Mouse (Mus musculus): ENCODE measurements around the gene Slc30a9. TPM values are rescaled to one million over a fixed set of nuclear protein-coding genes. Genes with fewer than 3 reads are reported as not detected.

Slc30a9 gene
- 100 to 1,000 TPM; 132 to 138 TPM for total RNA-seq (2021)
- polyA plus RNA-seq (2012; rRNA removed): 31.6 and 32.5 TPM in 2 replicates
- long read RNA-seq, full-length matches to known transcripts: 99 of 112 reads
- long read RNA-seq, partial matches to known transcripts: 3 of 112 reads
- long read RNA-seq, other reads (novel, unspliced or antisense): 10 of 112 reads

GRCm38 (mm10) chr5:67306698-67307521 is at the start of gene Slc30a9:
TSS of gene Slc30a9 (plus strand) at chr5:67306955.
- peak; percentile 96 for DNase-seq

- no peak for DNase-seq
These were observed 48.3 kb upstream of the Slc30a9 start for GRCm38 (mm10) chr5:67258473-67258872.

DNA sequence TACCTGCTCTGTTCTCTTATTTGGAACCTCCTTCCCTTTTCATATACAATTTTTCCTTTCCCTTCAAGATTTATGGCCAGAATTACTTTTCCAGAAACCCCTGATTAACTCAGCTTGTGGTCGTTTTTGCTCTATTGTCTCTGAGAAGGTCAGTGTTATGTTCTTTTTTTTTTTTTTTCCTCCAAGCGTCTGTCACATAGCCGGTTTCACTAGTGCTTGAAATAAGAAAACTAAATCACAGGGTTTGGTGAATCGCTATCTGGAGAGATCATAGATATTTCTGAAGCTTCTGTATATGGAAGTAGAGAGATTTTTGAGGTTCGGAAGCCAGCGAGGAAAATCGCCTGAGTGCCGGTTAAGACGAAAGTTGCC is 46.6 kb upstream of the Slc30a9 start:
- DNase-seq: no peak

- DNase-seq: peak; percentile 97
These were observed 46.0 kb upstream of the Slc30a9 start, which contains the start of gene Tmem33 for GRCm38 (mm10) chr5:67260531-67261371. TSS of gene Tmem33 (plus strand) at chr5:67260565.

DNA sequence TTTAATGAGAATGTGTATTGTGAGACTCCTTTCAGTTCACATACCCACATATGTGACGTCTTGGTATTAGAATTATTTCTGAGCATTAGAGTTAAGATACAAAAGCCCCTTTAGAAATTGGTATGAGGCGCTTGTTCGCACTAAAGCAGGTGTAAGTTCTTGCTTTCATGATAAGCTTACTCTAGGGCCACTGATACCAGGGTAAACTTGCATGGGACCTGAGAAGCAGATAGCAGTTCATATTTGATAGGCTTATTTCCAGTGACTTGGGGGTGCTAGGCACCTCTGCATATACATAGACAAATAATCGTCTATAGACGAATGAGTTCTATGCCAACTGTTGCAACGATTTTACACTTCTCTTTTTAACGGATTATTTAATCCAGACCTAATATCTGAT is 43.8 kb upstream of the Slc30a9 start:
- DNase-seq: no peak

DNA sequence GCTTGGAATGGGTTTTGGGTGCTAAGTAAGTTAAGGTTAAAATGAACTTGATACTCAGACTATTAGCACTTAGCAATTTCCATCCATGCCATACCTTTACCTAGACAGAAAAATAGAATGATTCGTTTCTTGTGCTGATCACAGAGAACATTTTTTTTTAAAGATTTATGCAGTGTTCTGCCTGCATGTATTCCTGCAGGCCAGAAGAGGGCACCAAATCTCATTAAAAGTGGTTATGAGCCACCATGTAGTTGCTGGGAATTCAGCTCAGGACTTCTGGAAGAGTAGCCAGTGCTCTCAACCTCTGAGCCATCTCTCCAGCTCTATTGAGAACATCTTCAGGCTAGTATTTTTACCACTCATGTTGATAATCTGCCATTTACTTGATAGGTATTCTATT is 40.6 kb upstream of the Slc30a9 start:
- no peak for DNase-seq

GRCm38 (mm10) chr5:67269309-67269708 is 37.4 kb upstream of the Slc30a9 start:
- no peak for DNase-seq

GRCm38 (mm10) chr5:67279407-67279806 is 27.3 kb upstream of the Slc30a9 start:
- no peak for DNase-seq

- DNase-seq: no peak
These were observed 26.9 kb upstream of the Slc30a9 start for GRCm38 (mm10) chr5:67279840-67280239.

GRCm38 (mm10) chr5:67280400-67280799 is 26.4 kb upstream of the Slc30a9 start:
- no peak for DNase-seq

DNA sequence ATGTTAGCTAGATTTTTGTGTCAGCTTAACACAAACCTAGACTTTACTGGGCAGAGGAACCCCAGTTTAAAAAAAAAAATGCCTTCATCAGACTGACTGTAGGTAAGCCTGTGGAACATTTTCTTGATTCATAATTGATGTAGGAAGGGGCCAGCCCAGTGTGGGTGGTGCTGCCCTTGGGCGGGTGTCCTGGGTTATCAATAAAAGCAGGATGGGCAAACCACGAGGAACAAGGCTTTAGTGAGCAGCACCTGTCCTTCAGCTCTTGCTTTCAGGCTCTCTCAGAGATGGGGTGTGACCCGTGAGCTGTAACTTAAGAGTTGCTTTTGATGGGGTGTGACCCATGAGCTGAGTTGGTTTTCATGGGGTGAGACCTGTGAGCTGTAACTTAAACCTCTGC is 11.7 kb upstream of the Slc30a9 start:
- DNase-seq: no peak

DNA sequence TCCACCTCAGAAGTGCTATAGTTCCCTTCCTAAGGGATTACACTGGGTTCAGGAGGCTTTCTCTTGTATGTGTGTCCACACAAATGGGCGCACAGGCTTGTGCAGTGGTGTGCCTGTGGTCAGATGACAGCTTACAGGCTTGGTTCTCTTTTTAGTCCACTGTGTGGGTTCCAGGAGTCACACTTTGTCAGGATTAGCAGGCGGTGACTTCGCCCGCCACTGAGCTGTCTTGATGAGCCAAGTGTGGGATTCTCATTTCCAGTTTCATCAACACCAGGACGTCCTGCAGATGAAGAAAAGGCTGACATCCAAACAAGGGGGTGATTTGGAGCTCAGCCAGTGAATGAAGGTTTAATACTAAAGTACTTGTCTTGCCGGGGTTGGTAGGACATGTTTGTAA is 11.1 kb upstream of the Slc30a9 start:
- no peak for DNase-seq

DNA sequence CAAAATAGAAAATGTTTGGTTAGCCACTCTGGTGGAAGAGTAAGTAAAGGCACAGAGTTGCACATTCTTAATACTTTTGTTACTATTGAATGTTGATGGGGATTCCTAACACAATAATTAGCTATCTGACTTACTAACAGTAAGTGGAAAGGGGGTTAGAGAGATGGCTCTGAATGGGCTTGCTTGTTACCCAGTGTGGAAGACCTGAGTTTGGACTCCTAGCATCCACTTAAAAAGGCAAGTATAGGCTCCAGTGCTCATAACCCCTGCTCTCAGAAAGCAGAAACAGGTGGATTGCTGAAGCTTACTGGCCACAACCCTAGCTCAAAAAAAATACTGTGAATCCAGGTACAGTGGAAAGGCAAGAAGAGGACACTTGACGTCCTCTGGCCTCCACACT is 10.6 kb upstream of the Slc30a9 start:
- no peak for DNase-seq

GRCm38 (mm10) chr5:67297026-67297813 is 9.5 kb upstream of the Slc30a9 start:
- peak; percentile 45 for DNase-seq

DNA sequence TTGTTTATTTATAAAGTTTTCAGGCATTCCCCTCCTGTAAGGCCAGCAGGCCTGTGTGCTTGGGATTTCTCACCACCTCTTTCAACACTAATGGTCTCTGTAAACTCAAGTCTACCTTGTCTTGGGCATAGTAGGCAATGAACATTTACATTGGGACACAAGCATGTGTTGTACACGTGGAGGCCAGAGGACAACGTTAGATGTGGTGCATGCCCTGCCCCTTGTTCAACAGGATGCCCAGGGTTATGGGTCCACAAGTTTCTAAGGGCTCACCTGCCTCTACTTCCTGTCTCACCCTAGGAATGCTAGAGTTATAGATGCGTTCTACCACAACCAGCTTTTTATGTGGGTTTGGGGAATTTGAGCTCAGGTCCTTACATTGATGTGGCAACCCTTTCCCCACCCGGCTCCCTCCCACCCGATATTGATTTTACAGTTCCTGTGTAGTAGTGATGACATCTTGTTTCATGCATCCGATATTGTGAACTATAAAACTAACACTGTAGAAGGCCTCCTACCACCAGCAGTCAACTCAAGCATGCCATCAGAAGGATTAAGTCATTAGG is 6.8 kb upstream of the Slc30a9 start:
- DNase-seq: no peak

DNA sequence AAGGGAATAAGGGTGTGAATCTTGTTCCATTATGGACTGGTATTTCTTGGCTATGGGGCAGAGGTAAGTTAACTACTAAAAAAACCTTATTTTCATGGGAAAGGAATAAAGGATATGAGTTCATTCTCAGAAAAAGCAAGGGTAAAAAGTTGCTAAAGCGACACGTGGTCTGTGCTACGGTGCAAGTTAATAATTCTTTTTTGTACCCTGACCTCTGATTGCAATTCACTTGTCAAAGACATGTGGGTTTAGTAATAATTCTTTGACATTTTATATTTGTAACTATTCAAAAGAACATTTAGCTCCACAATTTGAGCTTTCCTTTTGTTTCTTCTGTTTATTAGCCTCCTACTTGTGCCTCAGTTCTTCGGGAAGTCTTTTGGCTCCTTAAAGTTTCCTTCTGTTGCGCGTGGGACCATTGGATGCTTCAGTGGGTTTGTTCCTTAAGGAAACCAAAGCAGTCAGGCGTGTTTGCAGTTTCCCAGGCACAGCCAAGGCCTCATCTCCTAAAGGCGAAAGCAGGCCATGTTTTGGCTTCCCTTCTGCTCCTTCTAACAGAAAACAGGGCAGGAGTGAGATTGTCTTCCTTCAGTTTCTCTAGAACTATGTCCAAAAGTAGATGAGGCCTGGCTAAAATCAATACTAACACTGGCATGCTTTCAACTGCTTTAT is 5.7 kb upstream of the Slc30a9 start:
- DNase-seq: no peak

DNA sequence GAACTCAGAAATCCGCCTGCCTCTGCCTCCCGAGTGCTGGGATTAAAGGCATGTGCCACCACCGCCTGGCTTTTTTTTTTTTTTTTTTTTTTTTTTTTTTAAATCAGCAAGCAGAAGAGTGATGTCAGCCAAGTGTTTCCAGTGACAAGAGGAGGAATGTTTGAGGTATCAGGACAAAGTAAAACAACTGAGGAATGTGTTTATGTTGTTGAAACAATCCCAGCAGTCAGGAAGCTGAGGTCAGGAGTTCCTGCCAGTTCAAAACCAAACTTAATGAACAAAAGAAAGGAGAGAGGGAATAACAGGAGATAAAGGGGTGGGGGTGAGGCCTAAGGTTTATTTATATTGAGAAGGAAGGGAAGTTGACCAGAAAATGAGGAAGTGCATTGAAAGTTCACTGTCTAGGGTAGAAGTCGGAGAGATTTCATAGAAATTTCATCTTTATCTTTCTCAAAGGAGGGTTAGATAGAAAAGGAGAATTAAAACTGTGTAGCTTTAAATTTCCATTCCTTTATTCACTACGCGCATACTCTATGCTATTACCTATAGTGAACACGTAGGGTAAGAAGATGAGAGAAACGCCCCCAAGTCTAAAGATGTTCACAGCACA is 4.9 kb upstream of the Slc30a9 start:
- no peak for DNase-seq

GRCm38 (mm10) chr5:67303816-67304215 is 2.9 kb upstream of the Slc30a9 start:
- DNase-seq: no peak

DNA sequence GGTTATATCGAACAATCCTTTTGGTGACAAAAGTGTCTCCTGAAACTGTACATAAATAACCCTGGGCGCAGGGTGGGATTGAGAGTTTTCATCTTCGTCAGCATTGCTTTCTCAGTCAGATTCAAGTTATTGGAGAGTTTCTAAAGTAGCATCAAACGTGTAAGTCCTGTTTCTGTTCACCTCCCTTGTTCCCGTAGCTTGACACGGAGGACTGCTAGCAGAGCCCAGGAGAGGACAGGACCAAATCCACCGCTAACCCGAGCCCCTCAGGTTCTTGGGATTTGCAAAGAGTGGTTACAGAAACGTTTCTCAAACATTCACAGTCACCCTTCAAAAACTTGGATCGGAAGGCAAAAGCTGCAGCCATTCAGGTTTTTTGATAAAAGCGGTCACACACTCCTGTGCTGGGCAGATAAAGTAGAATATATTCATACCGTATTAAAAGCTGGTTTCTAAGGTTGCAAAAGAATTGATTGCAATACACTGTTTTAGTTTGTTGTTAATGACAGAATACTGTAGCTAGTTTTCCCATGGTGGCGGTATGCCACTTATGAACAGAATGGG is 986 bp downstream of the Slc30a9 start:
- DNase-seq: no peak

GRCm38 (mm10) chr5:67311811-67312521 is 5.2 kb downstream of the Slc30a9 start:
- peak; percentile 53 for DNase-seq

Measured in adrenal gland, adult 2 months (tissue).